Mouse (Mus musculus) forebrain, embryonic 15.5 days (tissue): ENCODE measurements around the gene Arhgap45. TPM values are rescaled to one million over a fixed set of nuclear protein-coding genes. Genes with fewer than 3 reads are reported as not detected.
"Not testable (repeated sequence)": the region's sequence is repeated elsewhere in the genome, so short reads cannot be mapped to it uniquely, and the experiment has no call there.

Source experiments
- ATAC-seq: fragments of 200-750 bp; cut with Nextera tagmentation; replicated peaks from 2 replicates; pipeline ENCODE4 v1.8.0; 2017; ENCODE audit warnings: mild to moderate bottlenecking, moderate TSS enrichment, moderate library complexity
- H3K27ac ChIP-seq: fragments of 300-500 bp; sonication (generic); replicated peaks from 2 replicates; pipeline ENCODE4 v1.5.1; 2015; ENCODE audit warnings: mild to moderate bottlenecking, inconsistent platforms
- H3K27me3 ChIP-seq: fragments of 300-500 bp; sonication (generic); 2 replicates; pipeline ENCODE4 v1.6.1; 2015; ENCODE audit warnings: inconsistent platforms
- H3K36me3 ChIP-seq: fragments of 300-500 bp; sonication (generic); 2 replicates; pipeline ENCODE4 v1.6.1; 2015; ENCODE audit warnings: mild to moderate bottlenecking, inconsistent platforms
- H3K4me1 ChIP-seq: fragments of 300-500 bp; sonication (generic); 2 replicates; pipeline ENCODE4 v1.6.1; 2015; ENCODE audit warnings: inconsistent platforms
- H3K4me2 ChIP-seq: fragments of 300-500 bp; sonication (generic); replicated peaks from 2 replicates; pipeline ENCODE4 v1.6.1; 2015; ENCODE audit warnings: mild to moderate bottlenecking, inconsistent platforms
- H3K4me3 ChIP-seq: fragments of 300-500 bp; sonication (generic); 2 replicates; pipeline ENCODE4 v1.5.1; 2015; ENCODE audit warnings: mild to moderate bottlenecking, inconsistent platforms
- H3K9ac ChIP-seq: fragments of 300-500 bp; sonication (generic); replicated peaks from 2 replicates; pipeline ENCODE4 v1.6.1; 2015; ENCODE audit warnings: mild to moderate bottlenecking, inconsistent platforms
- H3K9me3 ChIP-seq: fragments of 300-500 bp; sonication (generic); 2 replicates; pipeline ENCODE4 v1.6.1; 2016; ENCODE audit warnings: inconsistent platforms
- WGBS: fragments of 180-500 bp; shearing (Covaris S2); methylation state at CpG from one replicate; pipeline ENCODE4 v1.1.7; 2015; ENCODE audit warnings: mixed read lengths; 5-methylcytosine and 5-hydroxymethylcytosine counted together
- polyA plus RNA-seq: library from polyadenylated mRNA; unstranded; fragments of >200 nt; fragmentation: Nextera tagmentation; extraction: Ambion mirVana; gene quantifications from 2 replicates; pipeline ENCODE4 v1.2.1, GENCODE M21; 2015

Gene Arhgap45
- polyA plus RNA-seq, 1 experiment from 2014 or later = 1.3 TPM

- peaks cover 22% of the 10 kb centered on the region for H3K4me1 ChIP-seq
- peak overlapping the region; percentile 83 for H3K4me3 ChIP-seq
- H3K9ac ChIP-seq = peak overlapping the region; percentile 84
- no peaks in the 10 kb centered on the region for H3K27me3 ChIP-seq
- peaks cover 24% of the 10 kb centered on the region for H3K36me3 ChIP-seq
- WGBS = 1% methylated on average over 77 of the region's 77 CpGs
- H3K4me2 ChIP-seq = peak overlapping the region; percentile 71
- H3K9me3 ChIP-seq = no peaks in the 10 kb centered on the region
- peak overlapping the region; percentile 96 for H3K27ac ChIP-seq
- peak; percentile 36 for ATAC-seq
Observed at GRCm38 (mm10) chr10:80053831-80054815, 37.7 kb downstream of the Arhgap45 start.

- H3K9ac ChIP-seq = peak overlapping the region; percentile 84
- ATAC-seq, H3K27me3 ChIP-seq, H3K9me3 ChIP-seq: not testable (repeated sequence)
- peak overlapping the region; percentile 83 for H3K4me3 ChIP-seq
- H3K36me3 ChIP-seq = peaks cover 24% of the 10 kb centered on the region
- H3K4me2 ChIP-seq = peak overlapping the region; percentile 71
- WGBS = 18% methylated on average over 3 of the region's 3 CpGs
- peak overlapping the region; percentile 96; the same call in 1 of the 2 replicates for H3K27ac ChIP-seq
- H3K4me1 ChIP-seq = peaks cover 22% of the 10 kb centered on the region
Observed at GRCm38 (mm10) chr10:80054911-80055310, 38.5 kb downstream of the Arhgap45 start.

- ATAC-seq = no peak
- Histone ChIP-seq H3K4me3 (peak overlapping the region; percentile 83), H3K9ac (peak overlapping the region; percentile 84; the same call in 1 of the 2 replicates)
Observed at GRCm38 (mm10) chr10:80055364-80055763, 38.9 kb downstream of the Arhgap45 start.

GRCm38 (mm10) chr10:80055891-80056290 is 39.4 kb downstream of the Arhgap45 start:
- Histone ChIP-seq H3K9me3 (no peaks in the 10 kb centered on the region), H3K27me3 (no peaks in the 10 kb centered on the region), H3K4me3 (peak overlapping the region; percentile 83; the same call in 1 of the 2 replicates), H3K4me1 (peaks cover 22% of the 10 kb centered on the region), H3K4me2 (no peak overlapping the region), H3K36me3 (peaks cover 30% of the 10 kb centered on the region), H3K9ac (0 out of 2 replicates have a peak overlapping the region, but pooled peaks have one; percentile 84), H3K27ac (no peak overlapping the region)
- ATAC-seq = no peak
- 93% methylated on average over 10 of the region's 10 CpGs for WGBS

More at GRCm38 (mm10) chr10:80055364-80055763, 38.9 kb downstream of the Arhgap45 start:
- H3K27ac ChIP-seq = no peak overlapping the region
- H3K4me2 ChIP-seq = peak overlapping the region; percentile 71
- peaks cover 26% of the 10 kb centered on the region for H3K36me3 ChIP-seq
- H3K27me3 ChIP-seq = no peaks in the 10 kb centered on the region
- no peaks in the 10 kb centered on the region for H3K9me3 ChIP-seq
- 79% methylated on average over 5 of the region's 5 CpGs for WGBS
- peaks cover 22% of the 10 kb centered on the region for H3K4me1 ChIP-seq

GRCm38 (mm10) chr10:80056506-80056905 is 40.1 kb downstream of the Arhgap45 start:
- Histone ChIP-seq H3K4me3 (no peak overlapping the region), H3K4me2 (no peak overlapping the region), H3K36me3 (peaks cover 32% of the 10 kb centered on the region), H3K9me3 (no peaks in the 10 kb centered on the region), H3K4me1 (peaks cover 22% of the 10 kb centered on the region), H3K27ac (no peak overlapping the region), H3K9ac (no peak overlapping the region), H3K27me3 (no peaks in the 10 kb centered on the region)
- WGBS = 96% methylated on average over 4 of the region's 4 CpGs
- ATAC-seq = no peak

- peaks cover 35% of the 10 kb centered on the region for H3K36me3 ChIP-seq
- H3K4me1 ChIP-seq = peaks cover 22% of the 10 kb centered on the region
- no peaks in the 10 kb centered on the region for H3K9me3 ChIP-seq
- WGBS = 92% methylated on average over 27 of the region's 27 CpGs
- H3K27ac ChIP-seq = no peak overlapping the region
- H3K9ac ChIP-seq = no peak overlapping the region
- no peak overlapping the region for H3K4me2 ChIP-seq
- no peak for ATAC-seq
- H3K27me3 ChIP-seq = no peaks in the 10 kb centered on the region
- no peak overlapping the region for H3K4me3 ChIP-seq
Observed at GRCm38 (mm10) chr10:80056976-80057682, 40.7 kb downstream of the Arhgap45 start.

GRCm38 (mm10) chr10:80057683-80058326 is 41.4 kb downstream of the Arhgap45 start:
- Histone ChIP-seq H3K36me3 (peaks cover 38% of the 10 kb centered on the region), H3K4me2 (no peak overlapping the region), H3K9ac (no peak overlapping the region), H3K9me3 (no peaks in the 10 kb centered on the region), H3K4me3 (no peak overlapping the region), H3K4me1 (peaks cover 20% of the 10 kb centered on the region), H3K27me3 (no peaks in the 10 kb centered on the region), H3K27ac (no peak overlapping the region)
- 79% methylated on average over 30 of the region's 30 CpGs for WGBS
- ATAC-seq = no peak

GRCm38 (mm10) chr10:80063104-80063503 is 46.7 kb downstream of the Arhgap45 start:
- WGBS = 84% methylated on average over 5 of the region's 5 CpGs
- no peaks in the 10 kb centered on the region for H3K27me3 ChIP-seq
- peaks cover 17% of the 10 kb centered on the region for H3K36me3 ChIP-seq
- no peaks in the 10 kb centered on the region for H3K4me1 ChIP-seq
- H3K9me3 ChIP-seq = no peaks in the 10 kb centered on the region
- no peak overlapping the region for H3K9ac ChIP-seq
- H3K4me3 ChIP-seq = no peak overlapping the region
- no peak for ATAC-seq
- no peak overlapping the region for H3K4me2 ChIP-seq
- H3K27ac ChIP-seq = no peak overlapping the region

GRCm38 (mm10) chr10:80063877-80064650 is 47.6 kb downstream of the Arhgap45 start:
- Histone ChIP-seq H3K4me3 (no peak overlapping the region), H3K4me1 (no peaks in the 10 kb centered on the region), H3K9me3 (no peaks in the 10 kb centered on the region), H3K27me3 (no peaks in the 10 kb centered on the region), H3K9ac (no peak overlapping the region), H3K36me3 (peaks cover 14% of the 10 kb centered on the region), H3K27ac (no peak overlapping the region), H3K4me2 (no peak overlapping the region)
- no peak for ATAC-seq
- 79% methylated on average over 23 of the region's 23 CpGs for WGBS

GRCm38 (mm10) chr10:80069251-80069650 is 52.8 kb downstream of the Arhgap45 start:
- no peaks in the 10 kb centered on the region for H3K4me1 ChIP-seq
- H3K36me3 ChIP-seq = no peaks in the 10 kb centered on the region; the same call in 1 of the 2 replicates
- H3K27ac ChIP-seq = no peak overlapping the region
- no peak for ATAC-seq
- H3K4me2 ChIP-seq = no peak overlapping the region
- H3K27me3 ChIP-seq = no peaks in the 10 kb centered on the region
- H3K9me3 ChIP-seq = no peaks in the 10 kb centered on the region
- WGBS = 89% methylated on average over 6 of the region's 7 CpGs
- H3K4me3 ChIP-seq = no peak overlapping the region
- H3K9ac ChIP-seq = no peak overlapping the region

- H3K4me2 ChIP-seq = no peak overlapping the region
- H3K36me3 ChIP-seq = no peaks in the 10 kb centered on the region; the same call in 1 of the 2 replicates
- no peaks in the 10 kb centered on the region for H3K27me3 ChIP-seq
- no peak overlapping the region for H3K4me3 ChIP-seq
- H3K9me3 ChIP-seq = no peaks in the 10 kb centered on the region
- H3K9ac ChIP-seq = no peak overlapping the region
- no peaks in the 10 kb centered on the region for H3K4me1 ChIP-seq
- ATAC-seq = no peak
- 91% methylated on average over 4 of the region's 4 CpGs for WGBS
- H3K27ac ChIP-seq = no peak overlapping the region
Observed at GRCm38 (mm10) chr10:80069948-80070450, 53.5 kb downstream of the Arhgap45 start.
